Mouse (Mus musculus): ENCODE data around the gene Gatd1. TPM values are rescaled to one million over a fixed set of nuclear protein-coding genes. Genes with fewer than 3 reads are reported as not detected.

Gatd1 gene
- total RNA-seq, 2 experiments from 2014 or later, result 13.8 to 14.2 TPM

- intact Hi-C loops (cut with DNase I), result no loop called here
- DNase-seq (ENCODE audit: low spot score), result no peak
These were observed 19.2 kb downstream of the Gatd1 start for GRCm38 (mm10) chr7:141394771-141395170.

- intact Hi-C loops (cut with DNase I), result no loop called here
These were observed 19.8 kb downstream of the Gatd1 start for GRCm38 (mm10) chr7:141394158-141394557.

GRCm38 (mm10) chr7:141392552-141393222 lies 21.2 kb downstream of the Gatd1 start:
- DNase-seq (ENCODE audit: low spot score), result no peak
- intact Hi-C loops (cut with DNase I), result no loop called here

More at GRCm38 (mm10) chr7:141394158-141394557, 19.8 kb downstream of the Gatd1 start:
- DNase-seq (ENCODE audit: low spot score), result no peak

DNA sequence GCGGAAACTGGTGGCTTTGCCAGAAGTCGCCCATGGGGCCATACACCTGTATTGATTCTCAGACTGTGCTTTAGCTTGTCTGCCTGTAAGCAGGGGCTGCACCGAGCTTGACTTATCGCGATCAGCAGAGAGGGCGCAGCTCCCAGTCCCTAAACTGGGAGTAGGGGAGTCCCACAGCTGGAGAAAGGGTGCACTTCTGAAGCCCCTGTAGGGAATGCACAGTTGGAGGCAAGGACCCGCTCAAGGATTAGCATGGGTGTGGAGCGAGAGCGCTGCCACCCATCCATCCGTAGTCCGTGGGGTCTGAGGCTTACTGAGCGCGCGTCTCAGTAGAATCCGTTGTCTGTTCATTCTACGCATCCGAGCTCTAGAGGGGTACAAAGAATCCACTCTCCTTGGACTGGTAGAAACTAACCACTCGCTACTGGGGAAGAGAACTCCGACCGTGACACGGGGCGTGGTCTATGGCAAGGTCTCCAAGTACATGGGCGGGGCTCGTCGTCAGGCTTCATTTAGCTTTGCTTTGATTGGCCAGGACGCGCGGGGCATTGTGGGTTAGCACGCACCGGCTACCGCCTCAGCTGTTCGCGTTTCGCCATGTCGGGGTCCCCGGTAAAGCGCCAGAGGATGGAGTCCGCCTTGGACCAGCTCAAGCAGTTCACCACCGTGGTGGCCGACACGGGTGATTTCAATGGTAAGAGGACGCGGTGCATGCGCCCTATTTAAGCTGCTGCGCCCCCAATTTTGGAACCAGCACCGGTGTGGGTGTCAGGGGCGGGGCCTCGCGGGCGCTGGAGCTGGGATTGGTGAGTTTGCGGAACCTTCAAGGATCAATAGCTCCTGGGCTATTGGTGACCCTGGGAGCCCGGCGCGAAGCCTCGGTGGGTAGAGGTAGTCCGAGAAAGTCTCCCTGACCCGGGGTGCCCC lies 22.0 kb downstream of the Gatd1 start, which contains the start of gene Taldo1:
TSS of gene Taldo1 (plus strand) at position 575 of the 927 bp plus-strand sequence.
- intact Hi-C loops (cut with DNase I), result no loop called here

DNA sequence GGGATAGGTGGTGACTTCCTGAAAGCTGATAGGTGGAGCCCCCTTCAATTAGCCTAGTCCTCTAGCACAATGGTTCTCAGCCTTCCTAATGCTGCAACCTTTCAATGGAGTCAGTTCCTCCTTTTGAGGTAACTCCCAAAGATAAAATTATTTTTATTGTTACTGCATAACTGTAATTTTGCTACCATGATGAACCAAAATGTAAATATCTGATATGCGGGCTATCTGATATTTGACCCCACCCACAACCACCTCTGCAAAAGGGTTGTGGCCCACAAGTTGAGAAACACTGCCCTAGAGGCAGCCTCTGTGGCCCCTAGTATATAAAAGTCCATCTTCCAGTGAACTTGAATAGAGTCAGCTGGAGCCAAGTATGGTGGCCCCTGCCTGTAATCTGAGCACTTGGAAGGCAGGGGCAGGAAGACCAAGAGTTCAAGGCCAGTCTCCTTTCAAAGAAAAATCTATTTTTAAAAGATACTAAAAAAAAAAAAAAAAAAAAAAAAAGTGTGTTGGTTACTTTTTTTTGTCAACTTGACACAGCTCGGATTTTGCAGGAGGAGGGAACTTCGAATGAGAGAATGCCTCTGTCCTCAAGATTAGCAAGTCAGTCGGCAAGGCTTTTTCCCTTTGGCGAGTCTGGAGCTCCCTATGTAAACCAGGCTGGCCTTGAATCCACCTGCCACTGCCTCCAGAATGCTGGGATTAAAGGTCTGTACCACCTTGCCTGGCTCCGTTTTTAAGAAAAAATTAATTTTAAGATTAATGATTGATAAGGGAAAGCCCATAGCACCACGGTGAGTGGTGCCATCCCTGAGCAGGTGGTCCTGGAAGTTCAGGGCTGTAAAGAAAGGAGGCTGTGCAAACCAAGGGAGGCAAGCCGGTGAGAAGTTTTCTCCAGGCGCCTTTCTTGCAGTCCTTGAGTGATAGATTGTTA lies 23.3 kb downstream of the Gatd1 start:
- no peak for DNase-seq (ENCODE audit: low spot score)
- intact Hi-C loops (cut with DNase I), result no loop called here

More for the DNA sequence above, 22.0 kb downstream of the Gatd1 start, which contains the start of gene Taldo1:
- peak; percentile 92 for DNase-seq (ENCODE audit: low spot score)

- DNase-seq (ENCODE audit: low spot score), result no peak
- intact Hi-C loops (cut with DNase I), result no loop called here
These were observed 25.3 kb downstream of the Gatd1 start for GRCm38 (mm10) chr7:141388487-141389109.

GRCm38 (mm10) chr7:141387807-141388486 lies 26.0 kb downstream of the Gatd1 start:
- intact Hi-C loops (cut with DNase I), result no loop called here
- DNase-seq (ENCODE audit: low spot score), result no peak

- no peak for DNase-seq (ENCODE audit: low spot score)
- intact Hi-C loops (cut with DNase I), result no loop called here
These were observed 32.7 kb downstream of the Gatd1 start for GRCm38 (mm10) chr7:141381068-141381835.

DNA sequence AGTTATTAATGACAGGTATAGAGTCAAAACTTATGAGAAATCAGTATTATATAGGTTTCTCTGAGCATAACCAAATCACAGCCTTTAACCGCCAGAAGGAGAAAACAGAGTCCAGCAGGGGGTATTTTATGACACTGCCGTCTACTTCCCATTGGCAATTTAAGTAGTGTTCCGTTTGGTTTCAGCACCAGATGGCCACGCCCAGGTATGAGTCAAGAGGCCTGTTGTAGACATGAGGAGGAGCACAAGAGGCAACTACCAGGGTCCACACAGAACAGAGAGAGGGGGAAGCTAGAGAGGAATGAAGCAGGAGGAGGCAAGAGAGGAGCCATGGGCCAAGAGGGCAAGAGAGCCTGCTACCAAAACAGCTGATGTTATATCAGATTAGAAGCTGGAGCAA lies 34.4 kb downstream of the Gatd1 start:
- intact Hi-C loops (cut with DNase I), result no loop called here
- no peak for DNase-seq (ENCODE audit: low spot score)

DNA sequence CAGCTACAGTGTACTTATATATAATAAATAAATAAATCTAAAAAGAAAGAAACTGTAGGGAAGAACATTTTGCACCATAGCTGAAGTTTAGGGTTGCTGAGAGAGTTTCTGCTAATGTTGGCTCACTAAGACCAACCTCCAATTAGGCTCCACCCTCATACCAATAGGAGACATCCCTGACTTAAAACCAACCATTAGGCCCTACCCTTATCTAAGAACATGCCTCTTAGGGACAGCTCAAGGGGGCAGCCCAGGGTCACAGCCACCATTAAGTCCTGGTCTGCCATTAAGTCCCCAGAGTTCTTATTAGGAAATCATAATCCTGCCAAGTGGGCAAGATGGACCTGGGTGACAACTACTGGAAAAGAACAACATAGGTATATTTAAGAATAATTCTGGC lies 39.5 kb downstream of the Gatd1 start:
- intact Hi-C loops (cut with DNase I), result no loop called here
- DNase-seq (ENCODE audit: low spot score), result no peak

GRCm38 (mm10) chr7:141373611-141374010 lies 40.3 kb downstream of the Gatd1 start:
- no peak for DNase-seq (ENCODE audit: low spot score)
- intact Hi-C loops (cut with DNase I), result no loop called here

GRCm38 (mm10) chr7:141371942-141372595 lies 41.9 kb downstream of the Gatd1 start:
- no peak for DNase-seq (ENCODE audit: low spot score)

DNA sequence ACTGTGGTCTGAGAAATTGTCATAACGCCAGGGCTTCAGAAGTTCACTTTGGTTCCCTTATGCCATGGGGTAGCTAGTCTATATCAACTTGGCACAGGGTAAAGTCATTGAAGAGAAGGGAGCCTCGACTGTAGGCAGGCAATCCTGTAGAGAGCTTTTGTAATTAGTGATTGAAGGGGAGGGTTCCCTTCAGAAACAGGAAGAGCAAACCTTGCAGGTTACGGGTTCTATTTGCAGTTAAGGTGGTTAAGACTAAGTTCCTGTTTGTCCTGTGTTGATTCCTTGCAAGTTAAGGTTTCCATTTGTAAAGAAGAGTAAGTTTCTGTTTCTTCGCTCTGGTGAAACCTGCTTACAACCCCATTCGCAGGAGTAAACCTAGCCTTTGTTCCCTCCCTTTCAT lies 44.0 kb downstream of the Gatd1 start:
- intact Hi-C loops (cut with DNase I), result loop anchor here (10.0 kb wide), 1 partner anchor 275 kb away; no protein-coding TSS in a partner anchor
- no peak for DNase-seq (ENCODE audit: low spot score)

More at GRCm38 (mm10) chr7:141371942-141372595, 41.9 kb downstream of the Gatd1 start:
- intact Hi-C loops (cut with DNase I), result no loop called here

DNA sequence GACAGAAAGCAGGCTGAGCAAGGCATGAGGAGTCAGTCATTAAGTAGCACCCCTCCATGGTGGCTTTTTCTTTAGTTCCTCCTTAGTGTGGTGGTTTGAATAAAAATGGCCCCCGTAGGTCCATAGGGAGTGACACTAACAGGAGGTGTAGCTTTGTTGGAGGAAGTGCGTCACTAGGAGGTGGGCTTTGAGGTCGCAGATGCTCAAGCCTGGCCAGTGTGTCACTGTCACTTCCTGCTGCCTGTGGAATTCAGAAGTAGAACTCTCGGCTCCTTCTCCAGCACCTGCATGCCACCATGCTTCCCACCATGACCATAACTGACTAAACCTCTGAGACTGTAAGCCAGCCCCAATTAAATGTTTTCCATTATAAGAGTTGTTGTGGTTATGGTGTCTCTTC lies 46.6 kb downstream of the Gatd1 start:
- no peak for DNase-seq (ENCODE audit: low spot score)
- intact Hi-C loops (cut with DNase I), result loop anchor here (10.0 kb wide), 1 partner anchor 273 kb away; no protein-coding TSS in a partner anchor

GRCm38 (mm10) chr7:141365049-141365445 lies 48.9 kb downstream of the Gatd1 start:
- intact Hi-C loops (cut with DNase I), result loop anchor here (10.0 kb wide), 1 partner anchor 270 kb away; no protein-coding TSS in a partner anchor
- DNase-seq (ENCODE audit: low spot score), result no peak

DNA sequence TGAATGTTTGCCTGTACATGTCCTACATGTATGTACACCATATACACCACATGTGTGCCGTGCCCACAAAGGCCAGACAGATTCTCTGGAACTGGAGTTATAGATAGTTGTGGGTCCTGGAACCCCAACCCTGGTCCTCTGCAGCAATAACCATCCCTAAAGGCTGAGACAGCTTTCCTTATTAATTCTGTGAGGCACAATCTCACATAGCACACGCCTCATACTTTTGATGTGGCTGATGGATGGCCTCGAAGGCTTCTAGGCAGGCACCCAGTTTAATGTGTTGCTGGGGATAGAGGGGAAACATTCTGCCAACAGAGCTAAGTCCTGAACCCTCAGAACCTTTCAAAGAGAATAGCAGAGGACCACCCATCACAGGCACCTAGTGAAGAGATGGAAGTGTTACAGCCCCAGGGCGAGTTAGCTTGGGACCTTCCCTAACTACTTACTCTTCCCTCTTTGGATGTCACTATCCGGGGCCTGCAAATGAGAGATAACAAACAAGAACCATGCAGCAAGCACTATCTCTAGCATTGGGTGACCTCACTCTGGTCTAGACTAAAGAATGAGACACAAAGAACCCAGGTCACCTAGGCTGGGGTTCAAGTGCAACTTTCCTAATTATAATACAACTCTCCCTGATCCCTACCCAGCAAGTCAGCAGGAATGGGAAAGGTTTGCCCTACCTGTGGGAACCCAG lies 49.4 kb downstream of the Gatd1 start:
- no peak for DNase-seq (ENCODE audit: low spot score)
- intact Hi-C loops (cut with DNase I), result loop anchor here (5.0 to 10.0 kb wide), 2 partner anchors 102 to 270 kb away; no protein-coding TSS in a partner anchor

DNA sequence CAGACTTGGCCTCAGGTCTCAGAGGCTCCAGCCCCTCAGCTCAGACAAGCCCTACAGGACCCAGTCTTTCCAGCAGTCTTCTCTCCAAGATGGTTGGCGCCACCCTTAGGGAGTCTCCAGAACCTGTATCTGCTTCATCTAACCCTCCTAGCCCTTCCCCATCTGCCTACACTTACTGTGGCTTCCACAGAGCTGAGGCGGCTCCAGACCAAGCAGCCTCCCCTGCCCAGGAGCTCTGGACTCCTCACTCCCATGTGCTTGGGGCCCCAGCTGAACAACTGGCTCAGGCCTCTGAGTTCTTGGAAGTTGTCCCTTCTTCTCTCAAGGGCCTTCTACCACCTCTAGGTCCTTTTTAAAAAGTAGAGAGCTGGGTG lies 50.2 kb downstream of the Gatd1 start:
- intact Hi-C loops (cut with DNase I), result loop anchor here (1.0 to 10.0 kb wide), 3 partner anchors 101 to 269 kb away; no protein-coding TSS in a partner anchor
- no peak for DNase-seq (ENCODE audit: low spot score)
